Mouse (Mus musculus): ENCODE results near the gene 1810010D01Rik. TPM values are rescaled to one million over a fixed set of nuclear protein-coding genes. Genes with fewer than 3 reads are reported as not detected.
A peak's percentile ranks its signal among the peaks of the same experiment; 100 is the strongest.

Gene 1810010D01Rik
- polyA plus RNA-seq, 1 experiment from 2014 or later, result 0.69 TPM

DNA sequence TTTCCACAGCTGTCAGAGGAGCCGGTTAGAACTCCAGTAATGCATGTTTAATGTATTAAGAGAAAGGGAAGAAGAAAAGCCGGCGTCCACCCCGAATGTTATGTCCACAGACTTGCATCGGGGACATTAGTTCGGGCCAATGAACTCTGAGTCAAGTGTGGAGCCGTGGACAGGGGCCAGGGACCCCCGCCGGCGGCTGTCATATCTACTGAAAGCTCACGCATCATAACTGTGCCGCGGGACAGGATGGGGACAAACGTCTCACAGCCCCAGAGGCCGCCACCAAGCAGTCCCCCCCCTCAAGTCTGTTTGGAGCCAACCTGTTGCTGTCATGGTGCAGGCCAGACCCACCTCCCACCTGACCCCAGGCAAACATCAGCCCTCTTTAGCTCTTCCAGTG, 34.4 kb downstream of the 1810010D01Rik start:
- Histone ChIP-seq H3K9me3 (ENCODE audit: control insufficient read depth, low read length) (no peaks in the 10 kb centered on the region), H3K9ac (ENCODE audit: low read length) (no peak overlapping the region), H3K36me3 (ENCODE audit: control insufficient read depth, insufficient read depth, low read length) (no peaks in the 10 kb centered on the region), H3K4me1 (replicated peaks; ENCODE audit: control insufficient read depth, insufficient read depth, low read length) (no peaks in the 10 kb centered on the region), H3K27me3 (replicated peaks; ENCODE audit: control insufficient read depth, insufficient read depth, low read length) (no peaks in the 10 kb centered on the region), H3K4me3 (ENCODE audit: low read depth, low read length) (no peak overlapping the region), H3K27ac (ENCODE audit: low read depth) (no peak overlapping the region), H3K4me2 (ENCODE audit: low read length) (no peak overlapping the region)
- DNase-seq (ENCODE audit: low spot score) (no peak), ATAC-seq (replicated peaks; ENCODE audit: low FRiP score, low TSS enrichment, low read depth) (no peak)
- 73% methylated on average over 15 of the region's 15 CpGs for WGBS

DNA sequence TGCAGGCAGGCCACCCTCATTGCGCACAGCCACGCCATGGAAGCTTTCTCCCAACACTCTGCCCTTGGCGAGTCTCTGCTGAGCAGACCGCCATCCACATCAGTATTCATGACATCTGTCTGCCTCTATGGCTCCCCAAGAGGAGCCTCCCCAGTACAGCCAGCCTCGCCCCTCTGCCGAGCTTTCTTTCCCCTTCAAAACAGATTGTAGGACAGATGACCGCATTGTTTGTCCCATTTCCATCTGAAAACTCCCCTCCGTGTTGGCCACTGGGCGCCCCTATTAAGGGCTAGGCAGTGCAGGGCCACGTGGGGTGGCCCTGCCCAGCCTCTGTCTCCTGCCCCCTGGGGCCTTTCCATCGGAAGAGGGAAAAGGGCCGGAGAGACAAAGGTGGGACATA, 34.8 kb downstream of the 1810010D01Rik start:
- Histone ChIP-seq H3K36me3 (ENCODE audit: control insufficient read depth, insufficient read depth, low read length) (no peaks in the 10 kb centered on the region), H3K4me2 (ENCODE audit: low read length) (no peak overlapping the region), H3K4me3 (ENCODE audit: low read depth, low read length) (no peak overlapping the region), H3K4me1 (replicated peaks; ENCODE audit: control insufficient read depth, insufficient read depth, low read length) (no peaks in the 10 kb centered on the region), H3K27ac (ENCODE audit: low read depth) (no peak overlapping the region), H3K9ac (ENCODE audit: low read length) (no peak overlapping the region), H3K27me3 (replicated peaks; ENCODE audit: control insufficient read depth, insufficient read depth, low read length) (no peaks in the 10 kb centered on the region), H3K9me3 (ENCODE audit: control insufficient read depth, low read length) (no peaks in the 10 kb centered on the region)
- WGBS, result 20% methylated on average over 12 of the region's 12 CpGs
- no peak for DNase-seq (ENCODE audit: low spot score)
- no peak for ATAC-seq (replicated peaks; ENCODE audit: low FRiP score, low TSS enrichment, low read depth)

DNA sequence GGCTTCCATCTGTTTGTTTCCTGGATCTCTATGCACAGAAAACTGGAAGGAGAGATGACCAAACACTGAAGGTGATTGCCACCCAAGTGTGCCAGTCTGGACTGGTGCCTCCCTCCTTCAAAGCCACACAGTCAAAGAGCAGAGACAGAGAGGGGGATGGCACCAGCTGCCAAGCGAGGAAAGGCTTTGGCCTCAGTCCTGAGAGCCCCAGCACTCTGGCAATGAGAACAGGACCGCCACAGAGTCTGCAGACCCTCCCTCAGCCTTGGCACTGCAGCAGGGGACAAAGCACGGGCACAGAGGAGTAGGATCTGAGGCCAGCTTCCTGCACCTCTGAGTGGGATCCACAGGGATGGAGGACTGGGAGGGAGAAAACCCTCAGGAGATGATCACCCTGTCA, 38.2 kb downstream of the 1810010D01Rik start:
- no peak overlapping the region for H3K4me2 ChIP-seq (ENCODE audit: low read length)
- WGBS, result 74% methylated on average over 3 of the region's 3 CpGs

DNA sequence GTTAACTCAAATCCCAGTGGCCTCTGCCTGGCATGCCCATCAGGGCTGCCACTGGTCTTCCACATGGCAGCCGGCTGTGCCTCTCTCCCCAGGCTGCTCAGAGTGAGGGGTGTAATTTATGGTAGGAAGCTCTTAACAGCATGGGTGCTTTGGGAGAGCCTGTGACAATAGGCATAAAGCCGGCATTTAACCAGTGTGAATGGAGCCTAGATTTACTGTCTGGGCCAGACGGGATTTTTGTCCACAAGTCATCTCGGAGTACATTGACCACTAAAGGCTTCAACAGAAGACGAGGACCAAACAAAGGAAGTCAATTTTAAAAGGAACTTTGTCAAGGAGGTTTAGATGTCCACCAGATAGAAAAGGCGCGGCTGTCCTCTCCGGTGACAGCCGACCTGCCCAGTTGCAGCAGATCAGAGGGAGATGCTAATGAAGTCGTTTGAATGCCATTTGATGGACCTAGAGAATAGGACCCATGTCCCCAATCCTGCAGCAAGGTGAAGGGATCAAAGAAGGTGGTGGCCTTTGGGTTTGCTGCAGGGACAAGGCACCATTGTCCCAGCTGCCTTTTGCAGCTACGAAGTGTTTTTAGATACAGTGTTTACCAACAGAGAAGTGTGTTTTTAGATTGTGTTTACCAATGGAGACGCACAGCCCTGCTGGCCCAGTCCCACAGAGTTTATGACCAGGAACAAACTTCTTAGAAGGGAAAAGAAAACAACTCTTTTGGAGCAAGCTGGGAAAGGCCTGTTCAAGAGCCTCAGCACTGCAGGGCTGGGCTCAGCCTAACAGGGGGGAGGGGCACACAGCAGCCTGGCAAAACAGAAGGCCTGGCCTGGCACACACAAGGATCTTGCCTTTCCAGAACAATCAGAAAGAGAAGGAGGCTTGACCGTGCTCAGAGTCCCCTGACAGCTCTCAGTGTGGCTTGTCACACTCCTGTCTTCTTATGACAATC, 48.4 kb downstream of the 1810010D01Rik start:
- no peak overlapping the region for H3K27ac ChIP-seq (ENCODE audit: low read depth)
- 45% methylated on average over 13 of the region's 13 CpGs for WGBS
- ATAC-seq (replicated peaks; ENCODE audit: low FRiP score, low TSS enrichment, low read depth), result 0 out of 2 replicates have a peak, but pooled peaks have one; percentile 32

More for the DNA sequence above, 38.2 kb downstream of the 1810010D01Rik start:
- Histone ChIP-seq H3K36me3 (ENCODE audit: control insufficient read depth, insufficient read depth, low read length) (no peaks in the 10 kb centered on the region), H3K4me3 (ENCODE audit: low read depth, low read length) (no peak overlapping the region), H3K27ac (ENCODE audit: low read depth) (no peak overlapping the region), H3K9me3 (ENCODE audit: control insufficient read depth, low read length) (no peaks in the 10 kb centered on the region), H3K27me3 (replicated peaks; ENCODE audit: control insufficient read depth, insufficient read depth, low read length) (no peaks in the 10 kb centered on the region), H3K4me1 (replicated peaks; ENCODE audit: control insufficient read depth, insufficient read depth, low read length) (no peaks in the 10 kb centered on the region), H3K9ac (ENCODE audit: low read length) (no peak overlapping the region)
- DNase-seq (ENCODE audit: low spot score) (no peak), ATAC-seq (replicated peaks; ENCODE audit: low FRiP score, low TSS enrichment, low read depth) (no peak)

More for the DNA sequence above, 48.4 kb downstream of the 1810010D01Rik start:
- Histone ChIP-seq H3K9me3 (ENCODE audit: control insufficient read depth, low read length) (no peaks in the 10 kb centered on the region), H3K4me3 (ENCODE audit: low read depth, low read length) (no peak overlapping the region), H3K4me2 (ENCODE audit: low read length) (no peak overlapping the region), H3K4me1 (replicated peaks; ENCODE audit: control insufficient read depth, insufficient read depth, low read length) (peaks cover 5% of the 10 kb centered on the region), H3K9ac (ENCODE audit: low read length) (no peak overlapping the region), H3K27me3 (replicated peaks; ENCODE audit: control insufficient read depth, insufficient read depth, low read length) (no peaks in the 10 kb centered on the region), H3K36me3 (ENCODE audit: control insufficient read depth, insufficient read depth, low read length) (no peaks in the 10 kb centered on the region)
- peak; percentile 60 for DNase-seq (ENCODE audit: low spot score)

Other genes with a start within 250 kb of the 1810010D01Rik start
- gene Tpcn2, start 75.9 kb upstream of the 1810010D01Rik start, polyA plus RNA-seq (2014; fragmentation: Nextera tagmentation; extraction: Ambion mirVana), result 3.5 and 4.3 TPM in 2 replicates
- 1.1 TPM in 2 replicates for gene Mrgprf, start 92.7 kb upstream of the 1810010D01Rik start, polyA plus RNA-seq (2014; fragmentation: Nextera tagmentation; extraction: Ambion mirVana)
- not detected in 2 replicates for gene Mrgprd, start 106.7 kb upstream of the 1810010D01Rik start, polyA plus RNA-seq (2014; fragmentation: Nextera tagmentation; extraction: Ambion mirVana)

Data from intestine, embryonic 14.5 days (tissue).